Mouse (Mus musculus) small intestine, adult 2 months (tissue): ENCODE data around the gene Dnal1. TPM values are rescaled to one million over a fixed set of nuclear protein-coding genes. Genes with fewer than 3 reads are reported as not detected.

ENCODE experiments used
- H3K27ac ChIP-seq: fragments of 200-500 bp; 2 replicates; pipeline ENCODE4 v1.5.1; 2012; ENCODE audit warnings: low read depth, low read length, control low read depth, inconsistent platforms; ENCODE audit not compliant: insufficient read depth
- H3K27me3 ChIP-seq: fragments of 200-500 bp; 2 replicates; pipeline ENCODE4 v1.6.1; 2012; ENCODE audit warnings: mild to moderate bottlenecking, moderate library complexity, low read length, inconsistent platforms; ENCODE audit not compliant: control insufficient read depth, insufficient read depth
- H3K36me3 ChIP-seq: fragments of 200-500 bp; 2 replicates; pipeline ENCODE4 v1.6.1; 2012; ENCODE audit warnings: mild to moderate bottlenecking, low read length, control low read depth, inconsistent platforms; ENCODE audit not compliant: control insufficient read depth, insufficient read depth
- H3K4me1 ChIP-seq: fragments of 200-500 bp; 2 replicates; pipeline ENCODE4 v1.6.1; 2012; ENCODE audit warnings: low read length, inconsistent platforms, mixed read lengths; ENCODE audit not compliant: control insufficient read depth, insufficient read depth, insufficient read length
- H3K4me3 ChIP-seq: fragments of 200-500 bp; 2 replicates; pipeline ENCODE4 v1.5.1; 2012; ENCODE audit warnings: low read depth, mild to moderate bottlenecking, control low read depth, inconsistent platforms, low read length, moderate library complexity
- CTCF ChIP-seq: fragments of 200-500 bp; IDR thresholded peaks from 2 replicates; pipeline ENCODE4 v1.5.1; 2012; ENCODE audit warnings: low read depth, mild to moderate bottlenecking, control low read depth, inconsistent platforms, low read length, moderate library complexity, mixed read lengths; ENCODE audit not compliant: insufficient replicate concordance, insufficient read length; ENCODE audit errors: extremely low read depth
- POLR2A ChIP-seq: fragments of 200-500 bp; IDR thresholded peaks from 2 replicates; pipeline ENCODE4 v1.6.1; 2012; ENCODE audit warnings: low read depth, mild to moderate bottlenecking, control low read depth, inconsistent platforms, low read length, moderate library complexity
- WGBS: fragments of 180-500 bp; shearing (Covaris S2); methylation state at CpG from one replicate; pipeline ENCODE4 v1.1.7; 2018; 5-methylcytosine and 5-hydroxymethylcytosine counted together
- polyA plus RNA-seq: library from polyadenylated mRNA; depleted of rRNA; stranded (reverse); fragments of >200 nt; gene quantifications from 2 replicates; pipeline ENCODE4 v1.2.3, GENCODE M21; 2012

The Dnal1 gene
- polyA plus RNA-seq, 1 experiment: 0.68 TPM

DNA sequence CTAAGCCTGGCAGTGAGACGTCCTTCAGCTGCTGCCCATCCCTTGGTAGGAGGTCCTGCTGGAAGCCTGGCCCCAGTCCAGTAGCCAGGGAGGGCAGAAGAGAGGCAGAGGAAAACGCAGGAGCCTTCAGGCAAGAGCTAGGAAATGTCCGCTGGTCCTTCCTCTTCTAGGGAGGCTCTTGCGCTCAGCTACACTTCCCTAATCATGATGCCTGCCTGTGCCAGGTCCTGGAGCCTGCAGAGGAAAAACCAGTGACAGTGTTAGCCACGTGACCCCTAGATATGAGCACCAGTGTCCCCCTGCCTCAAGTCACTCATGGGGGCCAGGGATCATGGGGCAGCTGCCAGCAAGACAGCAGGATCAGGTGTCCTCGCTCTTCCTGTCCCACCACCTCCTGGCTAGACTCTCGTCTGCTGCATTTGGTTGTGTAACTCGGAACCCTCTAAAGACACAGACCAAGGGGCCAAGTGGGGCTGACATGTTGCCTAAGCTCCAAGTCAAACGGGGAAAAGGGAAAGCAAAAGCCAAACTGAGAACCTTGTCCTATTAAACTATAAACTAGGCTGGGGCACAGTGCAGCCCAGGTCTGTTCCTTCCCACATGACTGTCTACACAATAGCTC, 60.1 kb downstream of the Dnal1 start:
- TF ChIP-seq POLR2A: no peak
- no peak for TF ChIP-seq CTCF
- Histone ChIP-seq H3K27ac (peak overlapping the region; percentile 97), H3K36me3 (peaks cover 32% of the 10 kb centered on the region), H3K4me1 (peaks cover 58% of the 10 kb centered on the region), H3K4me3 (peak overlapping the region; percentile 18), H3K27me3 (no peaks in the 10 kb centered on the region)
- WGBS: 23% methylated on average over 9 of the region's 9 CpGs

DNA sequence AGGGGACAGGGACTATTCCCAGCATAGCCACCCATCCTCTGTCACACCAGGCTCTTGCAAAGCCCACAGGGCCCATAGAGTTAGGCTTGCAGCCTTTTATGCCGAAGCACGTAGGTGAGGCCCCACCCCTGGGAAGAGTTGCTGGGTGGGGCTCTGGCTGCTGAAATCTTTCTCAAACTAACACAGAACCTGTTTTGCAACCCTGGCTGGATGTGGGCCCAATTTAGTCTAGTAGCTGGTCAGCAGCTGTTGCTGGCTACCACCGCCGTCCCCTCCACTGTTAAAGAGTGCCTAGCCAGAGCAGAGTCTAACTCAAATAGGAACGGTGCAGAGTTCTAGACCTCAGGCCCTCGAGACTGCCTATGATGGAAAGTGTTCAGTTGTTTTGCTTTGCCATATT, 60.7 kb downstream of the Dnal1 start:
- peak overlapping the region; percentile 17; the same call in 1 of the 2 replicates for H3K4me3 ChIP-seq
- no peak for TF ChIP-seq CTCF
- no peak; the same call in 1 of the 2 replicates for TF ChIP-seq POLR2A
- 12% methylated on average over 6 of the region's 6 CpGs for WGBS
- peaks cover 32% of the 10 kb centered on the region for H3K36me3 ChIP-seq
- H3K4me1 ChIP-seq: peaks cover 61% of the 10 kb centered on the region
- H3K27me3 ChIP-seq: no peaks in the 10 kb centered on the region
- peak overlapping the region; percentile 97 for H3K27ac ChIP-seq

DNA sequence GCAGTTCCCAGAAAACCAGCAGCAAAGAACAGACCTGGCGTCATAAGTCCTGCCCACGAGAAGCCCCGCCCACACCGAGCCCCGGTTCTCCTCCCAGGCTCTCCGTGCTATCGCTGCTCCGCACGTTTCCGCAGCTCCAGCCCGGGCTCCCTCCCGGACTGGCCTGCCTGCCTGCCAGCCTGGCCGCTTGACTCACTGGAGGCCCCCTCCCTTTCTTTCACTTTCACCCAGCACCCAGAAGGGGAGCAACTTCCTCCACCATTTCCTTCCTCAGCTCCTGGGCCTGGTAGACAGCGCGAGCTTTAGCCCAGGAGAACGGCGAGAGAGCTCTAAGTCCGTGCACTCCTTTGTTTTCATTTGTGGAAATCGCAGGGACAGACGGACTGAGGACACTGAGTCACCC, 61.5 kb downstream of the Dnal1 start:
- Histone ChIP-seq H3K27me3 (no peaks in the 10 kb centered on the region), H3K27ac (peak overlapping the region; percentile 97), H3K4me3 (peak overlapping the region; percentile 51), H3K36me3 (peaks cover 30% of the 10 kb centered on the region), H3K4me1 (peaks cover 67% of the 10 kb centered on the region)
- WGBS: under 1% methylated on average over 20 of the region's 20 CpGs
- TF ChIP-seq POLR2A: 0 out of 2 replicates have a peak, but pooled peaks have one; percentile 37
- no peak for TF ChIP-seq CTCF

DNA sequence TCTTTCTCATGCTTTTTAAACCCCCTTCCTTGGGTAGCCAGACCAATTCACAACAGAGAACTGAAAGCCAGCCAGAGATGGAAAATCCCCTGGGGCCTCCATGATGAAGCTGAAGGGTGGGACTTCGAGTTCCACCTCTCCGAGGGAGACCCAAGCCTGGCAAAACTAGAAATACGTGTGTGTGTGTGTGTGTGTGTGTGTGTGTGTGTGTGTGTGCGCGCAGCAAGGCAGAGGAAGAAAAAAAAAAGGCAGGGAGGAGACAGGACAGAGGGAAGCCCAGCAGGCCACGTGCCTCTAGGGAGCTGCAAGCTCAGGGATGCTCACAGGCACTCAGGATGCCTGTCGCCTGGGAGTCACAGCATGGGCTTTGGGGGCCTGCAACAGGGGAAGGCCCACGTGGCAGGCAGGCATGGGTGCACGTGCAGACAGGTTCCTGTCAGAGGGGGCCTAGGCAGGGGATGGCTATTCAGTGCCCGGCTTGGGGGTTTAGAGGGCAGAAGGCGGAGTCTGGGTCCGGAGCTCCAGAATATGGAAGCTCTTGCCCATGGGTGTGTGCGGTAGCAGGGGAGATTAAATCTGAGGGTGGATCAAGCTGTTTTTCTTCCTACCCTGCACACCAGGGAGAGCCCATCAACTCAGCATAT, 62.1 kb downstream of the Dnal1 start:
- 15% methylated on average over 13 of the region's 13 CpGs for WGBS

DNA sequence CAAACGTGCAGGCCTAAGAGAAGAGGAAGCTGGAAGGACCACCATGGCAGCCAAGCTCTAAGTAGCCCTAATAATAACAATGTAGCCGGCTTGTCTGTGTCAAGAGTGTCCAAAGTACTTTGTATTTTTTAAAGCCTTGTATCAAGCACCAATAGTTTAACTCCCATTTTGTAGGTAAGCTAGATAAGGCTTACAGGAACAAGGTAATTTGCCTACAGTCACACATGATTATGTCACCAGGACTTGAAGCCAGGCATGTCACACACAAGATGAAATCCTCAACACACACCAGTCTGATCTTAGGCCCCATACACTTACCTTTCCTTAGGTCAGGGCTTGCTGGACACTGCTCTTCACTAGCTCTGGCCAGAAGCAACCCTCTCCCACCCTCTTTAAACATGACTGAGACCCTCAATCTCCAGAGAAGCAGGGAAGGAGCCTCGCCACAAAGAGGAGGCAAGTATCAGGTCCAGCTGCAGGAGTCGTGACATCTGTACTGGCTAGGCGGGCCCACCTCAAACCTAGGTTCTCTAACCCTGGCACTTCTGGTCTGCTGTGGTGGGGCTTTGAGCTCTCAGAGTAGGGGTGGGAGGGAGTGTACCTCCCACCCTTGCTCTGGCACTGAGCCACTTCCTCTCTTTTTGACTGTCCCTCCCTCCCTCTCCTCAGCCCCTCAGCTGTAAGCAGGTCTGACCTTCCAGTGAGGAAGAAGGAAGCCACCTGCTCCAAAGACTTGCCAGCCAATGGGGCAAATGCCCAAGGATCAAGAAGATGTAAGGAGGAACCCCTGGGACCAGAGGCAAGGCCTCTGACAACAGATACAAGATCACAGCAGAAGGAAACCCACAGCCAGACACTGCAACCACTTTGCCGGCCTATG, 63.0 kb downstream of the Dnal1 start:
- H3K4me1 ChIP-seq: peaks cover 76% of the 10 kb centered on the region
- H3K27ac ChIP-seq: peak overlapping the region; percentile 97
- TF ChIP-seq CTCF (no peak), POLR2A (no peak)
- no peak overlapping the region for H3K4me3 ChIP-seq
- H3K27me3 ChIP-seq: no peaks in the 10 kb centered on the region
- WGBS: 52% methylated on average over 6 of the region's 6 CpGs
- H3K36me3 ChIP-seq: peaks cover 17% of the 10 kb centered on the region

More for the DNA sequence above, 62.1 kb downstream of the Dnal1 start:
- TF ChIP-seq CTCF (no peak), POLR2A (no peak)
- Histone ChIP-seq H3K27me3 (no peaks in the 10 kb centered on the region), H3K4me3 (peak overlapping the region; percentile 51), H3K36me3 (peaks cover 24% of the 10 kb centered on the region), H3K27ac (peak overlapping the region; percentile 97), H3K4me1 (peaks cover 72% of the 10 kb centered on the region)

DNA sequence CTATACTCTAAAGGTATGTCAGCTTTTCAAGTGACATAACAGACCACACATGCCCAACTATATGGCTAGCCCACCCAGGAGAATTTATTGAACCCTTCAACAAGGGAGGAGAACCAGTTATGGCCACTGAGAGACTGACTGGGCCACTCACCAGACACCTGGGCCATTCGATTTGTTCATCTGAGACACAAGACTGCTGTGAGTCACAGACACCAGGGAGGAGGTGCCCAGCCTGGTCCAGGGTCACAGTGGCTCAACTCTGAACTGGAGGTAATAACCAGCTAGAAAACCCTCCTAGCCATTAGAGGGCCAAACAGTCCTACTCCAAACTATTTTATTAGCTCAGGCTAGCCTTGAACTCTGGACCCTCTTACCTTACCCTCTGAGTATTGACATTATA, 63.9 kb downstream of the Dnal1 start:
- peaks cover 9% of the 10 kb centered on the region for H3K36me3 ChIP-seq
- TF ChIP-seq CTCF: no peak
- no peak for TF ChIP-seq POLR2A
- H3K27me3 ChIP-seq: no peaks in the 10 kb centered on the region
- H3K27ac ChIP-seq: peak overlapping the region; percentile 97
- no peak overlapping the region for H3K4me3 ChIP-seq
- WGBS: 19% methylated on average over 1 of the region's 1 CpGs
- peaks cover 75% of the 10 kb centered on the region for H3K4me1 ChIP-seq
